Mouse (Mus musculus) forebrain, postnatal 0 days (tissue): ENCODE measurements at regions not wholly inside any gene's neighbourhood (a gene's known extent, or its start where the extent isn't known, plus 50 kb on each side); places are given as distances from the start of the nearest gene placed in this dataset.
A peak's percentile ranks its signal among the peaks of the same experiment; 100 is the strongest.

ENCODE experiments used
- ATAC-seq: fragments of 200-750 bp; cut with Nextera tagmentation; 2 replicates; pipeline ENCODE4 v1.8.0; 2017; ENCODE audit warnings: mild to moderate bottlenecking, moderate library complexity
- DNase-seq: peaks from one replicate; pipeline ENCODE4 v3.0.0-alpha.2; 2015
- H3K27ac ChIP-seq: fragments of 300-500 bp; sonication (generic); 2 replicates; pipeline ENCODE4 v1.5.1; 2014; ENCODE audit warnings: low read depth, mild to moderate bottlenecking, antibody characterized with exemption, low read length, moderate library complexity, mixed read lengths
- H3K27me3 ChIP-seq: fragments of 300-500 bp; sonication (generic); 2 replicates; pipeline ENCODE4 v1.6.1; 2014; ENCODE audit warnings: mild to moderate bottlenecking, low read length, mixed read lengths; ENCODE audit not compliant: insufficient read depth
- H3K36me3 ChIP-seq: fragments of 300-500 bp; sonication (generic); 2 replicates; pipeline ENCODE4 v1.6.1; 2014; ENCODE audit warnings: mild to moderate bottlenecking, moderate library complexity; ENCODE audit not compliant: insufficient read depth
- H3K4me1 ChIP-seq: fragments of 300-500 bp; sonication (generic); 2 replicates; pipeline ENCODE4 v1.6.1; 2014; ENCODE audit warnings: antibody characterized with exemption; ENCODE audit not compliant: insufficient read depth
- H3K4me2 ChIP-seq: fragments of 300-500 bp; sonication (generic); 2 replicates; pipeline ENCODE4 v1.6.1; 2014; ENCODE audit warnings: low read depth, mild to moderate bottlenecking, moderate library complexity
- H3K4me3 ChIP-seq: fragments of 300-500 bp; sonication (generic); 2 replicates; pipeline ENCODE4 v1.5.1; 2014; ENCODE audit warnings: low read depth, low read length, mixed read lengths
- H3K9ac ChIP-seq: fragments of 300-500 bp; sonication (generic); 2 replicates; pipeline ENCODE4 v1.6.1; 2014; ENCODE audit warnings: mild to moderate bottlenecking
- H3K9me3 ChIP-seq: fragments of 300-500 bp; sonication (generic); 2 replicates; pipeline ENCODE4 v1.6.1; 2016; ENCODE audit warnings: low read length
- CTCF ChIP-seq: sonication (generic); IDR thresholded peaks from 2 replicates; pipeline ENCODE4 v1.5.1; 2016; ENCODE audit warnings: antibody characterized with exemption, control low read depth, low read depth
- WGBS: fragments of 180-500 bp; shearing (Covaris S2); extraction: QIAGEN DNeasy Blood & Tissue Kit; methylation state at CpG from one replicate; pipeline ENCODE4 v1.1.7; 2014; 5-methylcytosine and 5-hydroxymethylcytosine counted together

GRCm38 (mm10) chr1:194107271-194107938 lies 510.6 kb upstream of the Plxna2 start:
- 89% methylated on average over 3 of the region's 3 CpGs for WGBS
- no peak for TF ChIP-seq CTCF

GRCm38 (mm10) chr1:194089918-194090548 lies 528.0 kb upstream of the Plxna2 start:
- H3K9me3 ChIP-seq, result no peaks in the 10 kb centered on the region
- WGBS, result 89% methylated on average over 2 of the region's 2 CpGs
- ATAC-seq, result no peak
- H3K4me3 ChIP-seq, result no peak overlapping the region
- no peaks in the 10 kb centered on the region for H3K36me3 ChIP-seq
- no peak overlapping the region for H3K4me2 ChIP-seq
- no peaks in the 10 kb centered on the region for H3K27me3 ChIP-seq
- no peak overlapping the region for H3K27ac ChIP-seq
- H3K4me1 ChIP-seq, result no peaks in the 10 kb centered on the region
- H3K9ac ChIP-seq, result no peak overlapping the region
- no peak for DNase-seq
- no peak for TF ChIP-seq CTCF

More at GRCm38 (mm10) chr1:194107271-194107938, 510.6 kb upstream of the Plxna2 start:
- H3K27ac ChIP-seq, result no peak overlapping the region
- H3K4me1 ChIP-seq, result no peaks in the 10 kb centered on the region
- no peak overlapping the region for H3K4me3 ChIP-seq
- ATAC-seq (no peak), DNase-seq (no peak)
- H3K4me2 ChIP-seq, result no peak overlapping the region
- no peaks in the 10 kb centered on the region for H3K36me3 ChIP-seq
- no peak overlapping the region for H3K9ac ChIP-seq
- H3K27me3 ChIP-seq, result no peaks in the 10 kb centered on the region
- no peaks in the 10 kb centered on the region for H3K9me3 ChIP-seq

GRCm38 (mm10) chr1:194058512-194058911 lies 559.5 kb upstream of the Plxna2 start:
- no peak overlapping the region for H3K4me3 ChIP-seq
- no peaks in the 10 kb centered on the region for H3K9me3 ChIP-seq
- no peak overlapping the region for H3K27ac ChIP-seq
- H3K27me3 ChIP-seq, result no peaks in the 10 kb centered on the region
- no peak for ATAC-seq
- WGBS, result 85% methylated on average over 5 of the region's 5 CpGs
- H3K36me3 ChIP-seq, result no peaks in the 10 kb centered on the region
- no peak for TF ChIP-seq CTCF
- H3K4me2 ChIP-seq, result no peak overlapping the region
- no peak for DNase-seq
- no peaks in the 10 kb centered on the region for H3K4me1 ChIP-seq
- no peak overlapping the region for H3K9ac ChIP-seq

GRCm38 (mm10) chr1:194056544-194056943 lies 561.5 kb upstream of the Plxna2 start:
- Histone ChIP-seq H3K4me2 (no peak overlapping the region), H3K9me3 (no peaks in the 10 kb centered on the region), H3K36me3 (no peaks in the 10 kb centered on the region), H3K27me3 (no peaks in the 10 kb centered on the region), H3K27ac (no peak overlapping the region), H3K9ac (no peak overlapping the region), H3K4me3 (no peak overlapping the region), H3K4me1 (no peaks in the 10 kb centered on the region)
- no peak for DNase-seq
- no peak for TF ChIP-seq CTCF
- WGBS, result 17% methylated on average over 1 of the region's 1 CpGs
- no peak for ATAC-seq

GRCm38 (mm10) chr1:194049746-194050351 lies 568.2 kb upstream of the Plxna2 start:
- DNase-seq, result peak; percentile 52
- TF ChIP-seq CTCF, result no peak
- Histone ChIP-seq H3K27ac (no peak overlapping the region), H3K9me3 (no peaks in the 10 kb centered on the region), H3K36me3 (no peaks in the 10 kb centered on the region), H3K4me1 (no peaks in the 10 kb centered on the region), H3K27me3 (no peaks in the 10 kb centered on the region), H3K4me2 (no peak overlapping the region), H3K9ac (no peak overlapping the region), H3K4me3 (no peak overlapping the region)
- 47% methylated on average over 4 of the region's 4 CpGs for WGBS
- ATAC-seq, result peak; percentile 59

GRCm38 (mm10) chr1:194041393-194042352 lies 576.3 kb upstream of the Plxna2 start:
- peak; percentile 48; the same call in 1 of the 2 replicates for ATAC-seq
- TF ChIP-seq CTCF, result no peak
- DNase-seq, result no peak
- H3K27me3 ChIP-seq, result no peaks in the 10 kb centered on the region
- no peak overlapping the region for H3K9ac ChIP-seq
- H3K4me1 ChIP-seq, result peaks cover 10% of the 10 kb centered on the region; the same call in 1 of the 2 replicates
- H3K4me2 ChIP-seq, result no peak overlapping the region
- WGBS, result 33% methylated on average over 8 of the region's 8 CpGs
- no peaks in the 10 kb centered on the region for H3K9me3 ChIP-seq
- H3K27ac ChIP-seq, result peak overlapping the region; percentile 58; the same call in 1 of the 2 replicates
- H3K4me3 ChIP-seq, result no peak overlapping the region
- no peaks in the 10 kb centered on the region for H3K36me3 ChIP-seq
